Mouse (Mus musculus): Measurements from ENCODE around the gene Sap30bp.

DNA sequence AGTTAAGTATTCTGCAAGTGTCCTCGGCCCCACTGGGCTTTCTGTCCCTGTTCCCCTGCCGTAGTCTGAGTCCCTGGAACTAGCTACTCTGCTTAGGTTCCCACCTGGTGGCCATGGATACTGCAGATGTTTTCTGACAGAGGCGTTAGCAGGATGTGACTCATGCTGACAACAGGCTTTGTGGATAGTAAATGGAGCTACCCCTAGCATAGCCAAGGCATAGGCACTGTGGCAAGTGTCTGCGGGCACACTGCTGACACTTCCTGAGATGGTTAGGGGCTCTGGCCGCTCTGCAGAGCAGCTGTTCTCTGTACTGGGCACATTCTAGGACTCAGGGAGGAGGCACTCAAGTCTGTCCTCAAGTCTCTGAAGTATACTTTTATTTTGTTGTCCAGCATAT is 21.6 kb downstream of the Sap30bp start:
- TF ChIP-seq CTCF (IDR thresholded peaks at IDR 0.05; ENCODE audit: borderline replicate concordance, insufficient read depth, low read depth, low read length) (no peak), POLR2A (IDR thresholded peaks at IDR 0.05; ENCODE audit: borderline replicate concordance, insufficient read depth, low read length) (no peak)
